Mouse (Mus musculus): ENCODE measurements around the gene Prdx6.

- TF ChIP-seq CTCF (IDR thresholded peaks at IDR 0.05; ENCODE audit: borderline replicate concordance, extremely low read depth, insufficient read depth, insufficient read length) (peak; percentile 60; the same call in 1 of the 2 replicates), POLR2A (IDR thresholded peaks at IDR 0.05; ENCODE audit: borderline replicate concordance, extremely low read depth, insufficient read depth, insufficient read length, poor library complexity, severe bottlenecking) (no peak)
These were observed 35.8 kb upstream of the Prdx6 start for GRCm38 (mm10) chr1:161286726-161287310.

Data from brain, embryonic 14.5 days (tissue).